In the genomic region with DNA sequence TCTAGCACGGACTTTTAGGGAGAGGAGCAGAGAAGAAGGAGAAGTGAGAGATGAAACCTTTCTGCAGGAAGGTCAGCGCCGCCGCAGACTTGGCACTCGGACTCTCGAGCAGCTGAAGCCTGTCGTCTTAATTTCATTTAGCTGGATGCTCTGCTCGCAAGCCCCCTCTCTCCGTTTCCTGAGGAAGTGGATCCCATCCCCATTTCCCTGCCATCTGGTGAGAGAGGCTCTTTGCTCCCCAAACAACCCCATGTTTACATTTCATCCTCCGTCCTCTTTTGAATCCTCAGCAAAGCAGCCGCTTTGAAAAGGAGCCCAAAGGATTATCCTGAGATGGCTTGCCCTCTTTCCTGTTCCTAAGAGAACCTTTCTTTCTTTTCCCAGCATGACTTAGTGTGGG, we compare ENCODE assay signal across 11 mouse cellular contexts. TPM values are rescaled to one million over a fixed set of nuclear protein-coding genes. Genes with fewer than 3 reads are reported as not detected.
DNase-seq lines count a peak whose midpoint lies in the region; ATAC-seq lines count a peak whose summit lies in the region.
"Had no signal": no experiment of that assay in that cellular context is flagged by ENCODE, and none has a peak within 500 bp of the region (broad histone marks: within the 10 kb centered on the region; RNA-seq: fewer than 3 reads in every experiment).

No protein-coding gene starts in this region.

- H3K4me3 ChIP-seq in kidney, embryonic 16.5 days (ENCODE audit: low read length) = no peak overlapping the region
- H3K4me3 ChIP-seq in forebrain, embryonic 13.5 days = no peak overlapping the region
- no peak overlapping the region for H3K4me3 ChIP-seq in intestine, embryonic 16.5 days (ENCODE audit: low read length)
- no peak overlapping the region for H3K4me3 ChIP-seq in midbrain, embryonic 15.5 days
- H3K4me3 ChIP-seq: megakaryocyte, embryonic 14.5 days had no signal

- H3K27me3 ChIP-seq in kidney, embryonic 16.5 days (ENCODE audit: insufficient read depth, low read length) = no peaks in the 10 kb centered on the region
- H3K27me3 ChIP-seq in forebrain, embryonic 13.5 days = 0 out of 2 replicates have a peak, but pooled peaks cover 3% of the 10 kb centered on the region
- H3K27me3 ChIP-seq in intestine, embryonic 16.5 days (replicated peaks; ENCODE audit: control insufficient read depth, insufficient read depth, low read length) = no peaks in the 10 kb centered on the region
- peaks cover 13% of the 10 kb centered on the region; the same call in 1 of the 2 replicates for H3K27me3 ChIP-seq in midbrain, embryonic 15.5 days (replicated peaks)

- ATAC-seq in kidney, embryonic 16.5 days (ENCODE audit: low FRiP score, low TSS enrichment) = 0 out of 2 replicates have a peak, but pooled peaks have one; percentile 19
- no peak for ATAC-seq in forebrain, embryonic 13.5 days
- ATAC-seq in intestine, embryonic 16.5 days = no peak
- ATAC-seq in midbrain, embryonic 15.5 days (replicated peaks) = no peak

- H3K4me2 ChIP-seq in kidney, embryonic 16.5 days (replicated peaks; ENCODE audit: low read depth, low read length) = peak overlapping the region; percentile 30
- peak overlapping the region; percentile 32 for H3K4me2 ChIP-seq in forebrain, embryonic 13.5 days
- peak overlapping the region; percentile 20; the same call in 1 of the 2 replicates for H3K4me2 ChIP-seq in intestine, embryonic 16.5 days (ENCODE audit: low read depth, low read length)
- peak overlapping the region; percentile 9 for H3K4me2 ChIP-seq in midbrain, embryonic 15.5 days

- H3K27ac ChIP-seq in kidney, embryonic 16.5 days (ENCODE audit: low read length) = 0 out of 2 replicates have a peak overlapping the region, but pooled peaks have one; percentile 18
- H3K27ac ChIP-seq in forebrain, embryonic 13.5 days = no peak overlapping the region
- H3K27ac ChIP-seq in intestine, embryonic 16.5 days (ENCODE audit: low read length) = no peak overlapping the region; the same call in 1 of the 2 replicates
- H3K27ac ChIP-seq in midbrain, embryonic 15.5 days = no peak overlapping the region

- H3K4me1 ChIP-seq in kidney, embryonic 16.5 days (ENCODE audit: insufficient read depth, low read length) = peaks cover 15% of the 10 kb centered on the region
- peaks cover 17% of the 10 kb centered on the region for H3K4me1 ChIP-seq in forebrain, embryonic 13.5 days
- peaks cover 16% of the 10 kb centered on the region for H3K4me1 ChIP-seq in intestine, embryonic 16.5 days (ENCODE audit: control insufficient read depth, insufficient read depth, low read length)
- H3K4me1 ChIP-seq in midbrain, embryonic 15.5 days = no peaks in the 10 kb centered on the region
- H3K4me1 ChIP-seq: megakaryocyte, embryonic 14.5 days had no signal

- peak overlapping the region; percentile 55; the same call in 1 of the 2 replicates for H3K9ac ChIP-seq in kidney, embryonic 16.5 days (replicated peaks; ENCODE audit: low read length)
- no peak overlapping the region for H3K9ac ChIP-seq in forebrain, embryonic 13.5 days
- peak overlapping the region; percentile 23; the same call in 1 of the 2 replicates for H3K9ac ChIP-seq in intestine, embryonic 16.5 days (ENCODE audit: low read depth, low read length)
- H3K9ac ChIP-seq in midbrain, embryonic 15.5 days = no peak overlapping the region

- H3K9me3 ChIP-seq in kidney, embryonic 16.5 days (ENCODE audit: low read length) = no peaks in the 10 kb centered on the region
- H3K9me3 ChIP-seq in forebrain, embryonic 13.5 days (replicated peaks) = peaks cover 2% of the 10 kb centered on the region
- no peaks in the 10 kb centered on the region for H3K9me3 ChIP-seq in intestine, embryonic 16.5 days (ENCODE audit: control insufficient read depth, low read length)
- 0 out of 2 replicates have a peak, but pooled peaks cover 2% of the 10 kb centered on the region for H3K9me3 ChIP-seq in midbrain, embryonic 15.5 days

- WGBS in kidney, embryonic 16.5 days = 9% methylated on average over 11 of the region's 11 CpGs
- WGBS in forebrain, embryonic 13.5 days = 10% methylated on average over 11 of the region's 11 CpGs
- WGBS in intestine, embryonic 16.5 days = 22% methylated on average over 11 of the region's 11 CpGs
- WGBS in midbrain, embryonic 15.5 days = 10% methylated on average over 11 of the region's 11 CpGs

- H3K36me3 ChIP-seq in kidney, embryonic 16.5 days (ENCODE audit: insufficient read depth, low read length) = no peaks in the 10 kb centered on the region
- H3K36me3 ChIP-seq in forebrain, embryonic 13.5 days (ENCODE audit: poor library complexity, severe bottlenecking) = no peaks in the 10 kb centered on the region
- no peaks in the 10 kb centered on the region for H3K36me3 ChIP-seq in intestine, embryonic 16.5 days (ENCODE audit: control insufficient read depth, insufficient read depth, low read length)
- no peaks in the 10 kb centered on the region for H3K36me3 ChIP-seq in midbrain, embryonic 15.5 days (replicated peaks)
- H3K36me3 ChIP-seq: G1E had no signal

- DNase-seq in kidney, adult 9 months = no peak
- no peak for DNase-seq in cerebellum, adult 9-10 months
- no peak for DNase-seq in right cerebral cortex, postnatal 14 days
- DNase-seq in spleen, adult 12 weeks (ENCODE audit: low spot score) = no peak
- DNase-seq: cerebellum, adult 11-12 months had no signal

RNA-seq across cellular contexts. Expression of gene Kitl, which starts 16.2 kb away (rescaled TPM):
- polyA plus RNA-seq in kidney, embryonic 16.5 days (2015; fragmentation: Nextera tagmentation; extraction: Ambion mirVana) = 19.3 and 22.8 TPM in 2 replicates
- 19.6 and 26.6 TPM in 2 replicates for polyA plus RNA-seq in forebrain, embryonic 13.5 days (2015; fragmentation: Nextera tagmentation; extraction: Ambion mirVana)
- 21.3 and 22.5 TPM in 2 replicates for polyA plus RNA-seq in intestine, embryonic 16.5 days (2015; fragmentation: Nextera tagmentation; extraction: Ambion mirVana)
- polyA plus RNA-seq in midbrain, embryonic 15.5 days (2015; fragmentation: Nextera tagmentation; extraction: Ambion mirVana) = 33.4 and 44.8 TPM in 2 replicates
- polyA plus RNA-seq: G1E had no signal

Comparison
In these comparisons a context has a peak if more than half of its experiments do, and no peak if none do; other contexts are left out.
1. H3K9ac ChIP-seq: peak in kidney, embryonic 16.5 days (single experiment) and intestine, embryonic 16.5 days (single experiment); none in forebrain, embryonic 13.5 days (single experiment) and midbrain, embryonic 15.5 days (single experiment).
2. Peak in every context shown above with its lines, with median percentiles within 50 percentile points of each other: H3K4me2 ChIP-seq.